Mouse (Mus musculus) forebrain, postnatal 0 days (tissue): ENCODE measurements around the gene A030003K21Rik. TPM values are rescaled to one million over a fixed set of nuclear protein-coding genes. Genes with fewer than 3 reads are reported as not detected.

ENCODE experiments used
- ATAC-seq: fragments of 200-750 bp; cut with Nextera tagmentation; 2 replicates; pipeline ENCODE4 v1.8.0; 2017; ENCODE audit warnings: mild to moderate bottlenecking, moderate library complexity
- DNase-seq: peaks from one replicate; pipeline ENCODE4 v3.0.0-alpha.2; 2015
- H3K27ac ChIP-seq: fragments of 300-500 bp; sonication (generic); 2 replicates; pipeline ENCODE4 v1.5.1; 2014; ENCODE audit warnings: low read depth, mild to moderate bottlenecking, antibody characterized with exemption, low read length, moderate library complexity, mixed read lengths
- H3K27me3 ChIP-seq: fragments of 300-500 bp; sonication (generic); 2 replicates; pipeline ENCODE4 v1.6.1; 2014; ENCODE audit warnings: mild to moderate bottlenecking, low read length, mixed read lengths; ENCODE audit not compliant: insufficient read depth
- H3K36me3 ChIP-seq: fragments of 300-500 bp; sonication (generic); 2 replicates; pipeline ENCODE4 v1.6.1; 2014; ENCODE audit warnings: mild to moderate bottlenecking, moderate library complexity; ENCODE audit not compliant: insufficient read depth
- H3K4me1 ChIP-seq: fragments of 300-500 bp; sonication (generic); 2 replicates; pipeline ENCODE4 v1.6.1; 2014; ENCODE audit warnings: antibody characterized with exemption; ENCODE audit not compliant: insufficient read depth
- H3K4me2 ChIP-seq: fragments of 300-500 bp; sonication (generic); 2 replicates; pipeline ENCODE4 v1.6.1; 2014; ENCODE audit warnings: low read depth, mild to moderate bottlenecking, moderate library complexity
- H3K4me3 ChIP-seq: fragments of 300-500 bp; sonication (generic); 2 replicates; pipeline ENCODE4 v1.5.1; 2014; ENCODE audit warnings: low read depth, low read length, mixed read lengths
- H3K9ac ChIP-seq: fragments of 300-500 bp; sonication (generic); 2 replicates; pipeline ENCODE4 v1.6.1; 2014; ENCODE audit warnings: mild to moderate bottlenecking
- H3K9me3 ChIP-seq: fragments of 300-500 bp; sonication (generic); 2 replicates; pipeline ENCODE4 v1.6.1; 2016; ENCODE audit warnings: low read length
- CTCF ChIP-seq: sonication (generic); IDR thresholded peaks from 2 replicates; pipeline ENCODE4 v1.5.1; 2016; ENCODE audit warnings: antibody characterized with exemption, control low read depth, low read depth
- WGBS: fragments of 180-500 bp; shearing (Covaris S2); extraction: QIAGEN DNeasy Blood & Tissue Kit; methylation state at CpG from one replicate; pipeline ENCODE4 v1.1.7; 2014; 5-methylcytosine and 5-hydroxymethylcytosine counted together
- polyA plus RNA-seq: library from polyadenylated mRNA; unstranded; fragments of >200 nt; fragmentation: Nextera tagmentation; extraction: Ambion mirVana; gene quantifications from 2 replicates; pipeline ENCODE4 v1.2.1, GENCODE M21; 2015
- total RNA-seq: library from RNA; depleted of rRNA; stranded (reverse); fragments of >200 nt; gene quantifications from 2 replicates; pipeline ENCODE4 v1.2.3, GENCODE M21; 2014; rRNA removed

Gene A030003K21Rik
- total and polyA plus RNA-seq, 2 experiments from 2014 or later, result not detected

- H3K9me3 ChIP-seq, result no peaks in the 10 kb centered on the region
Observed at GRCm38 (mm10) chr1:82913025-82913424, 30.2 kb downstream of the A030003K21Rik start, which contains the start of gene A030005L19Rik. TSS of gene A030005L19Rik (plus strand) at chr1:82913325.

GRCm38 (mm10) chr1:82905886-82906285 is 37.3 kb downstream of the A030003K21Rik start:
- no peaks in the 10 kb centered on the region for H3K27me3 ChIP-seq
- 37% methylated on average over 3 of the region's 3 CpGs for WGBS
- ATAC-seq, result peak; percentile 63
- H3K36me3 ChIP-seq, result peaks cover 16% of the 10 kb centered on the region
- no peak for DNase-seq
- H3K9me3 ChIP-seq, result no peaks in the 10 kb centered on the region
- no peak overlapping the region for H3K27ac ChIP-seq
- no peaks in the 10 kb centered on the region for H3K4me1 ChIP-seq
- no peak overlapping the region for H3K4me2 ChIP-seq
- no peak overlapping the region for H3K9ac ChIP-seq
- no peak for TF ChIP-seq CTCF
- no peak overlapping the region for H3K4me3 ChIP-seq

More at GRCm38 (mm10) chr1:82913025-82913424, 30.2 kb downstream of the A030003K21Rik start, which contains the start of gene A030005L19Rik:
- H3K27me3 ChIP-seq, result no peaks in the 10 kb centered on the region
- no peak within 1 kb of the TSS for H3K9ac ChIP-seq
- WGBS, result 93% methylated on average over 3 of the region's 3 CpGs
- DNase-seq (no peak), ATAC-seq (no peak)
- no peaks in the 10 kb centered on the region for H3K4me1 ChIP-seq
- no peak within 1 kb of the TSS for H3K27ac ChIP-seq
- no peak within 1 kb of the TSS for H3K4me3 ChIP-seq
- H3K36me3 ChIP-seq, result no peaks in the 10 kb centered on the region
- no peak within 1 kb of the TSS for H3K4me2 ChIP-seq
- no peak for TF ChIP-seq CTCF

- Histone ChIP-seq H3K9ac (no peak overlapping the region), H3K4me3 (no peak overlapping the region), H3K4me1 (no peaks in the 10 kb centered on the region), H3K27me3 (no peaks in the 10 kb centered on the region), H3K9me3 (no peaks in the 10 kb centered on the region), H3K36me3 (peaks cover 19% of the 10 kb centered on the region), H3K4me2 (no peak overlapping the region), H3K27ac (no peak overlapping the region)
- WGBS, result 94% methylated on average over 3 of the region's 3 CpGs
- ATAC-seq, result no peak
- TF ChIP-seq CTCF, result no peak
- DNase-seq, result no peak
Observed at GRCm38 (mm10) chr1:82901201-82901600, 42.0 kb downstream of the A030003K21Rik start.

- ATAC-seq, result no peak
- H3K36me3 ChIP-seq, result peaks cover 19% of the 10 kb centered on the region
- no peaks in the 10 kb centered on the region for H3K4me1 ChIP-seq
- no peaks in the 10 kb centered on the region for H3K27me3 ChIP-seq
- no peak for DNase-seq
- H3K9me3 ChIP-seq, result no peaks in the 10 kb centered on the region
- 95% methylated on average over 1 of the region's 1 CpGs for WGBS
- H3K4me3 ChIP-seq, result no peak overlapping the region
- no peak overlapping the region for H3K9ac ChIP-seq
- H3K4me2 ChIP-seq, result no peak overlapping the region
- H3K27ac ChIP-seq, result no peak overlapping the region
- no peak for TF ChIP-seq CTCF
Observed at GRCm38 (mm10) chr1:82900567-82900966, 42.6 kb downstream of the A030003K21Rik start.

GRCm38 (mm10) chr1:82893269-82893668 is 49.9 kb downstream of the A030003K21Rik start:
- TF ChIP-seq CTCF, result no peak
- whole genome bisulfite sequencing, result 95% methylated on average over 7 of the region's 7 CpGs
- Histone ChIP-seq H3K4me1 (no peaks in the 10 kb centered on the region), H3K4me3 (no peak overlapping the region), H3K27me3 (no peaks in the 10 kb centered on the region), H3K27ac (no peak overlapping the region), H3K36me3 (peaks cover 5% of the 10 kb centered on the region; the same call in 1 of the 2 replicates), H3K9me3 (no peaks in the 10 kb centered on the region), H3K9ac (no peak overlapping the region), H3K4me2 (no peak overlapping the region)
- DNase-seq (no peak), ATAC-seq (no peak)

Other genes starting within 250 kb of the A030003K21Rik start
- gene Mff, start 218.5 kb downstream of the A030003K21Rik start, total RNA-seq, result 649 and 724 TPM in 2 replicates
- gene Mff, start 218.5 kb downstream of the A030003K21Rik start, polyA plus RNA-seq, result 456 and 481 TPM in 2 replicates
- gene Tm4sf20, start 174.9 kb downstream of the A030003K21Rik start, total RNA-seq, result not detected in 2 replicates
- gene Tm4sf20, start 174.9 kb downstream of the A030003K21Rik start, polyA plus RNA-seq, result not detected in 2 replicates
- not detected in 2 replicates for gene Gm47791, start 172.1 kb downstream of the A030003K21Rik start, total RNA-seq
- gene Gm47791, start 172.1 kb downstream of the A030003K21Rik start, polyA plus RNA-seq, result not detected in 2 replicates
- gene Agfg1, start 103.9 kb downstream of the A030003K21Rik start, total RNA-seq, result 104 and 114 TPM in 2 replicates
- 19.4 and 22.2 TPM in 2 replicates for gene Agfg1, start 103.9 kb downstream of the A030003K21Rik start, polyA plus RNA-seq
- gene A030005L19Rik, start 30.1 kb downstream of the A030003K21Rik start, total RNA-seq, result not detected in 2 replicates
- not detected in 2 replicates for gene A030005L19Rik, start 30.1 kb downstream of the A030003K21Rik start, polyA plus RNA-seq
- 0.54 TPM in 1 of 2 replicates, not detected in the other for gene A030014E15Rik, start 18.5 kb downstream of the A030003K21Rik start, total RNA-seq
- not detected in 2 replicates for gene A030014E15Rik, start 18.5 kb downstream of the A030003K21Rik start, polyA plus RNA-seq
- gene Gm6217, start 12.0 kb downstream of the A030003K21Rik start, total RNA-seq, result not detected in 2 replicates
- gene Gm6217, start 12.0 kb downstream of the A030003K21Rik start, polyA plus RNA-seq, result not detected in 2 replicates
- gene Gm7544, start 12.6 kb upstream of the A030003K21Rik start, total RNA-seq, result not detected in 2 replicates
- not detected in 2 replicates for gene Gm7544, start 12.6 kb upstream of the A030003K21Rik start, polyA plus RNA-seq
- gene Gm47955, start 16.9 kb upstream of the A030003K21Rik start, total RNA-seq, result not detected in 2 replicates
- not detected in 2 replicates for gene Gm47955, start 16.9 kb upstream of the A030003K21Rik start, polyA plus RNA-seq
- gene Gm47959, start 57.2 kb upstream of the A030003K21Rik start, total RNA-seq, result not detected in 2 replicates
- gene Gm47959, start 57.2 kb upstream of the A030003K21Rik start, polyA plus RNA-seq, result not detected in 2 replicates
- 0.85 and 1.3 TPM in 2 replicates for gene Slc19a3, start 95.1 kb upstream of the A030003K21Rik start, total RNA-seq
- gene Slc19a3, start 95.1 kb upstream of the A030003K21Rik start, polyA plus RNA-seq, result 0.69 and 0.99 TPM in 2 replicates
- gene Krtap28-10, start 99.1 kb upstream of the A030003K21Rik start, total RNA-seq, result not detected in 2 replicates
- not detected in 2 replicates for gene Krtap28-10, start 99.1 kb upstream of the A030003K21Rik start, polyA plus RNA-seq
- gene Gm47969, start 101.5 kb upstream of the A030003K21Rik start, total RNA-seq, result not detected in 2 replicates
- not detected in 2 replicates for gene Gm47969, start 101.5 kb upstream of the A030003K21Rik start, polyA plus RNA-seq
- not detected in 2 replicates for gene A030005K14Rik, start 116.0 kb upstream of the A030003K21Rik start, total RNA-seq
- gene A030005K14Rik, start 116.0 kb upstream of the A030003K21Rik start, polyA plus RNA-seq, result not detected in 2 replicates
- not detected in 2 replicates for gene Krtap28-13, start 117.5 kb upstream of the A030003K21Rik start, total RNA-seq
- gene Krtap28-13, start 117.5 kb upstream of the A030003K21Rik start, polyA plus RNA-seq, result not detected in 2 replicates
- not detected in 2 replicates for gene Ccl20, start 173.4 kb upstream of the A030003K21Rik start, total RNA-seq
- 0.21 TPM in 1 of 2 replicates, not detected in the other for gene Ccl20, start 173.4 kb upstream of the A030003K21Rik start, polyA plus RNA-seq
- gene Daw1, start 216.4 kb upstream of the A030003K21Rik start, total RNA-seq, result 2.0 and 2.5 TPM in 2 replicates
- 0.93 and 1.6 TPM in 2 replicates for gene Daw1, start 216.4 kb upstream of the A030003K21Rik start, polyA plus RNA-seq